Mouse (Mus musculus) CH12.LX (cell line): ENCODE measurements around the gene Ank. TPM values are rescaled to one million over a fixed set of nuclear protein-coding genes. Genes with fewer than 3 reads are reported as not detected.

Experiments used
- DNase-seq: peaks from one replicate; pipeline ENCODE4 v3.0.0-alpha.2; 2013; ENCODE audit errors: extremely low read depth
- H3K27ac ChIP-seq: 2 replicates; pipeline ENCODE4 v1.5.1; 2012; ENCODE audit warnings: low read depth, mild to moderate bottlenecking, control low read depth, moderate library complexity; ENCODE audit not compliant: insufficient read depth
- H3K27me3 ChIP-seq: replicated peaks from 2 replicates; pipeline ENCODE3; 2012; ENCODE audit warnings: inconsistent platforms
- H3K36me3 ChIP-seq, 2 experiments: replicated peaks in 1 of 2; 2 replicates each; pipeline versions ENCODE3 to v1.6.1; 2012; ENCODE audit warnings: inconsistent platforms in 1 of 2, low read length in 1 of 2, mild to moderate bottlenecking in 1 of 2, mixed read lengths in 1 of 2, moderate library complexity in 1 of 2; ENCODE audit not compliant: control insufficient read depth in 1 of 2, insufficient read depth in 1 of 2
- H3K4me1 ChIP-seq, 2 experiments: 2 replicates each; pipeline ENCODE4 v1.6.1; 2012; ENCODE audit warnings: inconsistent platforms in 1 of 2, moderate library complexity in 1 of 2; ENCODE audit not compliant: insufficient read depth in 2 of 2, control insufficient read depth in 1 of 2
- H3K4me2 ChIP-seq: 2 replicates; pipeline ENCODE4 v1.6.1; 2012; ENCODE audit warnings: low read depth, mild to moderate bottlenecking, control low read depth; ENCODE audit not compliant: poor library complexity, insufficient read depth, severe bottlenecking
- H3K4me3 ChIP-seq, 3 experiments: fragments of 150-350 bp in 1 of 3; sonication (generic) in 1 of 3; replicated peaks in 1 of 3; 2 replicates each; pipeline versions ENCODE3 to v1.5.1; 2011 to 2012; ENCODE audit warnings: low read depth in 2 of 3, low read length in 2 of 3, mild to moderate bottlenecking in 2 of 3, moderate library complexity in 2 of 3, control low read depth in 1 of 3, improper control_type of control experiment in 1 of 3, inconsistent platforms in 1 of 3, mixed read lengths in 1 of 3; ENCODE audit not compliant: poor library complexity in 1 of 3
- H3K79me2 ChIP-seq: replicated peaks from 2 replicates; pipeline ENCODE4 v1.6.1; 2012; ENCODE audit warnings: mild to moderate bottlenecking, moderate library complexity; ENCODE audit not compliant: control insufficient read depth, poor library complexity, insufficient read depth, severe bottlenecking; ENCODE audit errors: extremely low read depth
- H3K9ac ChIP-seq: 2 replicates; pipeline ENCODE4 v1.6.1; 2012; ENCODE audit warnings: low read depth, mild to moderate bottlenecking, control low read depth, moderate library complexity; ENCODE audit not compliant: insufficient read depth
- H3K9me3 ChIP-seq: replicated peaks from 2 replicates; pipeline ENCODE3; 2012; ENCODE audit warnings: low read length, inconsistent platforms, mixed read lengths
- BHLHE40 ChIP-seq: IDR thresholded peaks from 2 replicates; pipeline ENCODE4 v1.6.1; 2011; ENCODE audit warnings: mild to moderate bottlenecking, low read depth, low read length, improper control_type of control experiment
- CHD2 ChIP-seq: IDR thresholded peaks from 2 replicates; pipeline ENCODE4 v1.6.1; 2011; ENCODE audit warnings: low read length, improper control_type of control experiment
- CTCF ChIP-seq, 2 experiments: IDR thresholded peaks in 1 of 2; conservative IDR thresholded peaks in 1 of 2; 2 replicates each; pipeline ENCODE4 v1.5.1; 2011 to 2012; ENCODE audit warnings: low read depth in 2 of 2, low read length in 2 of 2, improper control_type of control experiment in 1 of 2, inconsistent platforms in 1 of 2, mild to moderate bottlenecking in 1 of 2, moderate library complexity in 1 of 2
- ELF1 ChIP-seq: IDR thresholded peaks from 2 replicates; pipeline ENCODE4 v1.6.1; 2014; ENCODE audit warnings: low read depth, mild to moderate bottlenecking, inconsistent platforms, low read length, improper control_type of control experiment
- EP300 ChIP-seq: IDR thresholded peaks from 2 replicates; pipeline ENCODE4 v1.6.1; 2011; ENCODE audit warnings: low read length, improper control_type of control experiment
- ETS1 ChIP-seq: conservative IDR thresholded peaks from 2 replicates; pipeline ENCODE4 v1.6.1; 2012; ENCODE audit warnings: low read depth, mild to moderate bottlenecking, inconsistent platforms, low read length, improper control_type of control experiment, moderate library complexity
- HCFC1 ChIP-seq: IDR thresholded peaks from 2 replicates; pipeline ENCODE4 v1.6.1; 2012; ENCODE audit warnings: low read depth, mild to moderate bottlenecking, inconsistent platforms, low read length, improper control_type of control experiment
- IRF4 ChIP-seq: IDR thresholded peaks from 2 replicates; pipeline ENCODE4 v1.6.1; 2014; ENCODE audit warnings: low read depth, mild to moderate bottlenecking, inconsistent platforms, low read length, improper control_type of control experiment
- JUND ChIP-seq: conservative IDR thresholded peaks from 2 replicates; pipeline ENCODE4 v1.6.1; 2011; ENCODE audit warnings: low read depth, low read length, improper control_type of control experiment
- KAT2A ChIP-seq: IDR thresholded peaks from 2 replicates; pipeline ENCODE4 v1.6.1; 2012; ENCODE audit warnings: low read length, improper control_type of control experiment, inconsistent platforms; ENCODE audit not compliant: insufficient replicate concordance
- MAFK ChIP-seq: IDR thresholded peaks from 2 replicates; pipeline ENCODE4 v1.6.1; 2011; ENCODE audit warnings: low read length, improper control_type of control experiment; ENCODE audit not compliant: insufficient replicate concordance
- MEF2A ChIP-seq: IDR thresholded peaks from 2 replicates; pipeline ENCODE4 v1.6.1; 2014; ENCODE audit warnings: low read depth, mild to moderate bottlenecking, inconsistent platforms, low read length, improper control_type of control experiment, borderline replicate concordance
- MXI1 ChIP-seq: IDR thresholded peaks from 2 replicates; pipeline ENCODE4 v1.6.1; 2011; ENCODE audit warnings: mild to moderate bottlenecking, low read depth, low read length, improper control_type of control experiment
- NRF1 ChIP-seq: IDR thresholded peaks from 2 replicates; pipeline ENCODE4 v1.6.1; 2014; ENCODE audit warnings: low read depth, mild to moderate bottlenecking, inconsistent platforms, low read length, improper control_type of control experiment, moderate library complexity
- PAX5 ChIP-seq: IDR thresholded peaks from 2 replicates; pipeline ENCODE4 v1.6.1; 2012; ENCODE audit warnings: low read length, inconsistent platforms, mixed read lengths
- POLR2AphosphoS2 ChIP-seq: IDR thresholded peaks from 2 replicates; pipeline ENCODE4 v1.6.1; 2011; ENCODE audit warnings: low read depth, low read length, improper control_type of control experiment
- RAD21 ChIP-seq: IDR thresholded peaks from 2 replicates; pipeline ENCODE4 v1.6.1; 2011; ENCODE audit warnings: low read depth, mild to moderate bottlenecking, low read length, improper control_type of control experiment, moderate library complexity
- RCOR1 ChIP-seq: conservative IDR thresholded peaks from 2 replicates; pipeline ENCODE4 v1.6.1; 2012; ENCODE audit warnings: low read depth, mild to moderate bottlenecking, inconsistent platforms, low read length, improper control_type of control experiment
- SIN3A ChIP-seq: IDR thresholded peaks from 2 replicates; pipeline ENCODE4 v1.6.1; 2012; ENCODE audit warnings: low read length, improper control_type of control experiment, inconsistent platforms
- TBP ChIP-seq: conservative IDR thresholded peaks from 2 replicates; pipeline ENCODE4 v1.6.1; 2011; ENCODE audit warnings: low read depth, low read length, improper control_type of control experiment
- UBTF ChIP-seq: IDR thresholded peaks from 2 replicates; pipeline ENCODE4 v1.6.1; 2012; ENCODE audit warnings: low read depth, mild to moderate bottlenecking, inconsistent platforms, low read length, improper control_type of control experiment, moderate library complexity
- USF2 ChIP-seq: conservative IDR thresholded peaks from 2 replicates; pipeline ENCODE4 v1.6.1; 2011; ENCODE audit warnings: low read depth, low read length, improper control_type of control experiment
- ZKSCAN1 ChIP-seq: IDR thresholded peaks from 2 replicates; pipeline ENCODE4 v1.6.1; 2012; ENCODE audit warnings: low read depth, inconsistent platforms, low read length, improper control_type of control experiment, borderline replicate concordance
- ZMIZ1 ChIP-seq: IDR thresholded peaks from 2 replicates; pipeline ENCODE4 v1.6.1; 2012; ENCODE audit warnings: low read depth, mild to moderate bottlenecking, inconsistent platforms, low read length, improper control_type of control experiment
- ZNF384 ChIP-seq: IDR thresholded peaks from 2 replicates; pipeline ENCODE4 v1.6.1; 2012; ENCODE audit warnings: low read depth, low read length, improper control_type of control experiment, inconsistent platforms
- dilution Hi-C: fragments of 300-500 bp; cut with MboI; formaldehyde crosslinking; loops from 2 replicates; pipeline ENCODE4 v1.14.3; 2020; ENCODE audit warnings: low sequenced_read_pairs; ENCODE audit not compliant: extremely low pct_unique_long_range_greater_than_20kb, extremely low pct_ligation_motif_present
- in situ Hi-C: fragments of 300-500 bp; cut with MboI; formaldehyde crosslinking; loops from 3 replicates; pipeline ENCODE4 v1.14.3; 2019; ENCODE audit warnings: low sequenced_read_pairs, low pct_ligation_motif_present, low pct_unique_long_range_greater_than_20kb, mixed read lengths
- polyA plus RNA-seq: library from polyadenylated mRNA; unstranded; fragments of >175 nt; gene quantifications from 2 replicates; pipeline ENCODE4 v1.2.1, GENCODE M21; 2012; ENCODE audit warnings: low read depth; ENCODE audit not compliant: insufficient read length
- total RNA-seq, 2 experiments: library from RNA; depleted of rRNA; stranded (reverse); fragments of 300-350 nt in 1 of 2; fragments of >200 nt in 1 of 2; gene quantifications; 2 replicates each; pipeline ENCODE4 v1.2.3; 2012 to 2014

Gene Ank
- total and polyA plus RNA-seq, 3 experiments, result 4.6 to 12.4 (median 8.6) TPM

GRCm38 (mm10) chr15:27477159-27477558 lies 10.7 kb downstream of the Ank start:
- no peaks in the 10 kb centered on the region for H3K79me2 ChIP-seq
- peak overlapping the region; percentile 4; the same call in 1 of the 2 replicates for H3K4me2 ChIP-seq
- H3K4me3 ChIP-seq, result no peak overlapping the region
- H3K27me3 ChIP-seq, result no peaks in the 10 kb centered on the region
- no peak overlapping the region for H3K27ac ChIP-seq
- in situ Hi-C loops, result no loop called here
- H3K36me3 ChIP-seq, result peaks cover 0 to 10% of the 10 kb centered on the region in 2 experiments
- H3K9me3 ChIP-seq, result no peaks in the 10 kb centered on the region
- TF ChIP-seq ELF1 (no peak), PAX5 (no peak), ZMIZ1 (no peak), ZKSCAN1 (no peak), RAD21 (no peak), EP300 (no peak), KAT2A (no peak)
- dilution Hi-C loops, result no loop called here
- no peak for DNase-seq
- H3K9ac ChIP-seq, result no peak overlapping the region
- peaks cover 11 to 27% of the 10 kb centered on the region in 2 experiments for H3K4me1 ChIP-seq

- in situ Hi-C loops (no loop called here), dilution Hi-C loops (no loop called here)
- no peak overlapping the region for H3K9ac ChIP-seq
- no peaks in the 10 kb centered on the region for H3K27me3 ChIP-seq
- no peak overlapping the region for H3K4me2 ChIP-seq
- TF ChIP-seq CTCF (conservative IDR thresholded peaks at IDR 0.05 in 1 of 2, IDR thresholded peaks at IDR 0.05 in 1 of 2; ENCODE audit: low read depth in 2 of 2, low read length in 2 of 2), result no peak
- no peak for TF ChIP-seq CHD2
- TF ChIP-seq BHLHE40, result peak; percentile 88
- peak; percentile 82 for TF ChIP-seq ETS1
- TF ChIP-seq TBP, result peak; percentile 76
- TF ChIP-seq RCOR1, result no peak
- TF ChIP-seq UBTF, result 0 out of 2 replicates have a peak, but pooled peaks have one; percentile 65
- no peak overlapping the region for H3K27ac ChIP-seq
- H3K4me3 ChIP-seq, result no peak overlapping the region
- H3K79me2 ChIP-seq, result no peaks in the 10 kb centered on the region
- peaks cover 0 to 7% of the 10 kb centered on the region in 2 experiments for H3K36me3 ChIP-seq
- H3K9me3 ChIP-seq, result no peaks in the 10 kb centered on the region
- DNase-seq, result peak; percentile 66
- peaks cover 11 to 27% of the 10 kb centered on the region in 2 experiments for H3K4me1 ChIP-seq
Measured at GRCm38 (mm10) chr15:27477630-27478029, 11.2 kb downstream of the Ank start.

- TF ChIP-seq NRF1, result no peak
- TF ChIP-seq IRF4, result no peak
- no peak for TF ChIP-seq HCFC1
- no peak for TF ChIP-seq POLR2AphosphoS2
- TF ChIP-seq MXI1, result no peak
- no peak for TF ChIP-seq MAFK
- no peak for TF ChIP-seq RAD21
- no peak for TF ChIP-seq MEF2A
- TF ChIP-seq JUND, result no peak
- no peak for TF ChIP-seq ETS1
- no peak for TF ChIP-seq ZKSCAN1
- no peak for TF ChIP-seq SIN3A
- TF ChIP-seq CHD2, result no peak
- no peak for TF ChIP-seq USF2
- TF ChIP-seq ZNF384, result no peak
- H3K4me3 ChIP-seq, result no peak overlapping the region
- in situ Hi-C loops (no loop called here), dilution Hi-C loops (no loop called here)
- no peaks in the 10 kb centered on the region for H3K9me3 ChIP-seq
- peaks cover 15 to 30% of the 10 kb centered on the region in 2 experiments for H3K4me1 ChIP-seq
- H3K36me3 ChIP-seq, result peaks cover 0 to 10% of the 10 kb centered on the region in 2 experiments
- H3K79me2 ChIP-seq, result no peaks in the 10 kb centered on the region
- no peak overlapping the region for H3K9ac ChIP-seq
- H3K27me3 ChIP-seq, result no peaks in the 10 kb centered on the region
- H3K27ac ChIP-seq, result no peak overlapping the region
- no peak overlapping the region for H3K4me2 ChIP-seq
- no peak for DNase-seq
Measured at GRCm38 (mm10) chr15:27480333-27481015, 14.0 kb downstream of the Ank start.
